Mouse (Mus musculus) NIH3T3 (cell line): ENCODE data around the gene Rabggta.

Experiments
- DNase-seq: peaks from one replicate; pipeline ENCODE4 v3.0.0-alpha.2; 2012; ENCODE audit warnings: low read depth

The Rabggta gene

DNA sequence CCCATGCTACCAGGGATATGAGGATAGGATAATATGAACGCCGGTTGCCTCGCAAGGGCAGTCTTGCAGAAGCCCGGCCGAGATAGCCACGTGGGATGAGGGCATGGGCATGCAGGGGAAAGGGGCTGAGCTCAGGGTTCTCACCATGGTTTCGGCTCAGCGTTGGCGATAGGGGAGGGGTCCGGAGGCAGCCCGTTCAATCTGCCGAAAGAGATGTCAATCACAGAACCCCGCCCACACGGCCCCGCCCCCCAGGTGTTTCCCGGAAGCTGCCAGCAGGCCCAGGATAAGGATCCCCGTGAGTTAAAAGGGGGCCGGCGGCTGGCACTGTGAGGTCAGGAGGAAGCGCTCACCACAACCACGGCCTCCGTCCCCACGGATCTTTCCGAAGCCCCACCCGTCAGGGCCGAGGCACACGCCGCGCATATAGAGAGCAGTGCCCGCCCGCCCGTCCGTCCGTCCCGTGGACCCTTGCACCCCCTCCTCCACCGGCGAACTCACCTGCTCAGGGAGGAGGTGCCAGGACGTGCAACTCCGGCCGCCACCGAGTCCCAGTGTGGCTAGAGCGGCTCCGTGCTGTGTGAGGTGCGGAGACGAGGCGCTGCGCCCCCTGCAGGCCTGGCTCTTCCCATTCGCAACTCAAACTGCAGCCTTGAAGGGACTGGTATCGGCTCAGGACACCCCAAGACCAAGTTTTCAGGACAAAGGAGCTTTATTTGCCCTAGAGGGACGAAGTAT lies at the start of gene Rabggta:
TSS of gene Rabggta (minus strand) at position 564 of the 738 bp plus-strand sequence.
- peak; percentile 94 for DNase-seq

DNA sequence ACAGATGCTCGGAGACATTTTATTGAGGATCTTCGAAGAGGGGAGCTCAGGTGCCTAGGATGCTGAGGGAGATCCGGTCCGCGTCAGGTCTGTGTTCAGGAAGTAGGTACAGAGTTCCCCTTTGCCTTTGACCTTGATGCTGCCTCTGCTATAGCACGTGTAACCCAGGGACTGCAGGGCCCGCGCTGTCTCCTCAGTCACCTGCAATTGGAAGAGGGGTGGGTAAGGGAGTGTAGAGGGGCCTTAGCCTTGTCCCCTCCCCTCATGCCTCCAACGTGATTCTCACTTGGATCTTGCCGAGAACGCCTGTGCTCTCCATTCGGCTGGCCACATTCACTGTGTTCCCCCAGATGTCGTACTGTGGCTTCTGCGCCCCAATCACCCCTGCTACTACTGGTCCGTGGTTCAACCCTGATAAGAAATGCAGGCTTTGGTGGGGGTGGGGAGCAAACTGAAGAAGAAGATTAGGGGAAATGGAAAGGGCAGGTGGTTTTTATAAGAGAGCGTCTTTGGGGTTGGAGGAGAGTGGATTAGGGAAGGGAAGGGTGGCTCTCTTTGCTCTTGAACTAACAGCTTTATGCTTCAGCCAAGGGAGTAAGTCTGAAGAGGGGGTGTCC lies 47.1 kb upstream of the Rabggta start:
- DNase-seq, result no peak

DNA sequence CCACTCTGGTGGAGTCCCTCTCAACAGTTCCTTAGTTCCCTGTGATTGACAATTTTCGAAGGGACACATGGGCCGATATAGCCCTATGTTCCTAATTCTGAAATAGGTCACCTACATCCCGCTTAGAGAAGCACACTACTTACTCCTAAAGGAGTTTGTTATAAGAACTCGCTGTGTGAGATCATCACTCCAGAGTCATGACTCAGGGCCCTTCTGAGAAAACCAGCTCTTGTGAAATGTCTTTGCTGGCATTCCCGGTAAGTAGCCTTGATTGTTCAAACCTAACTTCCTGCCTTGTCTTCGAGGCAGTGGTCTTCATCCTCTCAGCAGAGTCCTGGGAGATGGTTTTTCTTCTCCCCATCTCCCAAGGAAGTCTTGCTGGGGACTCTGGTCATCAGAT lies 46.5 kb upstream of the Rabggta start:
- DNase-seq, result peak; percentile 83

DNA sequence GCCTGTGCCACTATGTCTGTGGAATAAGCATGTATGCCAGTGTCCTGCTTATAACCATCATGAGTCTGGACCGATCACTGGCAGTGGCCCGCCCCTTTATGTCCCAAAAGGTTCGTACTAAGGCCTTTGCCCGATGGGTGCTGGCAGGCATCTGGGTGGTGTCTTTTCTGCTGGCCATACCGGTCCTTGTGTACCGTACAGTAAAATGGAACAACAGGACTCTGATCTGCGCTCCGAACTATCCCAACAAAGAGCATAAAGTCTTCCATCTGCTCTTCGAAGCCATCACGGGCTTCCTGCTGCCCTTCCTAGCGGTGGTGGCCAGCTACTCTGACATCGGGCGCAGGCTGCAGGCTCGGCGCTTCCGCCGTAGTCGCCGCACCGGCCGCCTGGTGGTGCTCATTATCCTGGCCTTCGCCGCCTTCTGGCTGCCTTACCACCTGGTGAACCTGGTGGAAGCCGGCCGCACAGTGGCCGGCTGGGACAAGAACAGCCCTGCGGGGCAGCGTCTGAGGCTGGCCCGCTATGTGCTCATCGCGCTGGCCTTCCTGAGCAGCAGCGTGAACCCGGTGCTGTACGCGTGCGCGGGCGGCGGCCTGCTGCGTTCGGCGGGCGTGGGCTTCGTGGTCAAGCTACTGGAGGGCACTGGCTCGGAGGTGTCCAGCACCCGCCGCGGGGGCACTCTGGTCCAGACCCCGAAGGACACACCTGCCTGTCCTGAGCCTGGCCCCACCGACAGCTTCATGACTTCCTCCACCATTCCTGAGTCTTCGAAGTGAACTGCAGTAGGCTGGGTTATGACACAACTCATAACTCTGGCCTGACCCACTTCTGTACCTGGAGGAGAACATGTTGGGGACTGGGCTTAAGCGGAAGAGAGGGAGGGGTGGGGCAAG lies 45.7 kb upstream of the Rabggta start:
- DNase-seq, result no peak

DNA sequence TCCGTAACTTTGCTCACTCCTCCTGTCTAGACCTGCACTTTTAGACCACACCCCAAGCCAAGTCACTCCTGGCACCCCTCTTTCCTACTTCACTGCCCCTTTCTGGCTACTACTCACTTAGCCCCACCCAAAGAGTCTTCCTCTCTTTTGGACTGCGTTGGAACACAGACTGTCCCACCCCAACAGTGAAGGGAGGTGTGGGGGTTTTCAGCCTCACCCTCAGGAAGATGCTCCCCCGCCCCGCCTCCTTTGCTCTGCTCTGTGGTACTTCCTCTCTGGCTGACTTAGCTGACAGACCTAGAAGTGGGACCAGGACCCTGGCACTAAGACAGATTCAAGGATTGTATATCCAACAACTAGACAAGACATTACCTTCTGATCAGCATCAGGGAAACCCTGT lies 43.6 kb upstream of the Rabggta start, which contains the start of gene Ltb4r1:
TSS of gene Ltb4r1 (plus strand) at position 267 of the 400 bp plus-strand sequence.
- no peak for DNase-seq

DNA sequence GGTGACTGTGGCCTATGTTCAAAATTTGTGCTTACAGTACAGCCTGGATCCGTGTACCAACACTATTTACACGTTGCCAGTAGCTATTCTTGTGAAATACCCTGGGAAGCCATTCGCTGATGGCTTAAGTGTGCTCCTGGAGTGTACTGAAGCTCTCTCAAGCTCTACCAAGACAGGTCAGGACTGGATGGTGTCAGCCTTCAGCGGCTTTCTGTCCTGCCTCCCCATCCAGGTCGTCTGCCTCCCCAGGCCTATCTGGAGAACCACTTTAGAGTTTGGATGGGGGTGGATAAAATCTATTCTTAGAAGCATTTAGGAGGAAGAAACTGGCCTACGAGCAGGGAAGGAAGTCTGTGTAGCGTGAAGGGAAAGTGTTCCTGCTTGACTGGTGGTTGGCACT lies 41.1 kb upstream of the Rabggta start:
- DNase-seq, result no peak

DNA sequence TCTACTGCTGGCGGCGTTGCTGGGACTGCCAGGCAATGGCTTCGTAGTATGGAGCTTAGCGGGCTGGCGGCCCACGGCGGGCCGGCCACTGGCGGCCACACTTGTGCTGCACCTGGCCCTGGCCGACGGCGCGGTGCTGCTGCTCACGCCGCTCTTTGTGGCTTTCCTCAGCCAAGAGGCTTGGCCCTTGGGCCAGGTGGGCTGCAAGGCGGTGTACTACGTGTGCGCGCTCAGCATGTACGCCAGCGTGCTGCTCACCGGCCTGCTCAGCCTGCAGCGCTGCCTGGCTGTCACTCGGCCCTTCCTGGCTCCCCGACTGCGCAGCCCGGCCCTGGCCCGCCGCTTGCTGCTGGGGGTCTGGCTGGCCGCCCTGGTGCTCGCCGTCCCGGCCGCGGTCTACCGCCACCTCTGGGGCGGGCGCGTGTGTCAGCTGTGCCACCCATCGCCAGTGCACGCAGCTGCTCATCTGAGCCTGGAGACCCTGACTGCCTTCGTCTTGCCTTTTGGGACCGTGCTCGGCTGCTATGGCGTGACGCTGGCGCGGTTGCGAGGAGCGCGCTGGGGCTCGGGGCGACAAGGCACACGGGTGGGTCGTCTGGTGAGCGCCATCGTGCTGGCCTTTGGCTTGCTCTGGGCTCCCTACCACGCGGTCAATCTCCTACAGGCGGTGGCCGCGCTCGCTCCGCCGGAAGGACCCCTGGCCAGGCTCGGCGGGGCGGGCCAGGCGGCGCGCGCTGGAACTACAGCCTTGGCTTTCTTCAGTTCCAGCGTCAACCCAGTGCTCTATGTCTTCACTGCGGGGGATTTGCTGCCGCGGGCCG lies 40.1 kb upstream of the Rabggta start:
- DNase-seq, result no peak

DNA sequence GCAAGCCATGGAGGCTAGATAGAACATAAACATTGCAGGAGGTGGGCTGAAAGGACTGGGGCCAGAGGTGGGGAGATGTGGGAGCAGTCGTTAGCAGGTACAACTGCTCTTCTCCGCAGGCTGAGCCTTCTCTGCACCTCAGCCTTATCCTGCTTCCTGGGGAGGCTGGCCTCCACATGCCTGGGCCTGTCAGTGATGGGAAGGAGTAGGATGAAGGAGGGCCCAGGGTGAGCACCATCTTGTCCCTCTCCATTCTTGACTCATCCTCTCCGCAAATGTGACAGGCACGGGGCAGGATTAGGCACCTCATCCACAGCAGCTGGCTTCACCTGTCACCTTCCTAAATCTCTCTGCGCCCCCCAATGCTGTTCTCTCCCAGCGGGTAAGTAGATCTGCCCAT lies 39.1 kb upstream of the Rabggta start, which contains the start of gene Ltb4r2:
TSS of gene Ltb4r2 (plus strand) at position 266 of the 400 bp plus-strand sequence.
- DNase-seq, result no peak

DNA sequence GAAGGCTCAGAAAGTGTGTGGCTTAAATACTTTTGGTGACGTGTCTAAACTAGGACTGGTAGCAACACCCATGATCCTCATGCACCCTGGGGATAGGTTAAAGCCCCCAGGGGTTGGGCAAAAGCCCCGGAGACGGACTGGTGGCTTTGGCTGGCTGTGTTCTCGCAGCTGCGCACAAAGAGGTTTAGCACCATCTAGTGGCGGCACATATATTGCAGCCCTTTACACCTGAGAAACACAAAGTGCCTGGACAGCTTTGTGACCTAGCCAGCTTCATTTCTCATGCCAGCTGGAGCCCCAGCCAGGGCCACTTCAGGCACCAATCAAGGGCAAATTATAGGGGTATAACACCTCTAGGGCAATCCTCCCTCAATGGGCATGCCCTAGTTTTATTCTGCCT lies 38.1 kb upstream of the Rabggta start:
- DNase-seq, result peak; percentile 85

DNA sequence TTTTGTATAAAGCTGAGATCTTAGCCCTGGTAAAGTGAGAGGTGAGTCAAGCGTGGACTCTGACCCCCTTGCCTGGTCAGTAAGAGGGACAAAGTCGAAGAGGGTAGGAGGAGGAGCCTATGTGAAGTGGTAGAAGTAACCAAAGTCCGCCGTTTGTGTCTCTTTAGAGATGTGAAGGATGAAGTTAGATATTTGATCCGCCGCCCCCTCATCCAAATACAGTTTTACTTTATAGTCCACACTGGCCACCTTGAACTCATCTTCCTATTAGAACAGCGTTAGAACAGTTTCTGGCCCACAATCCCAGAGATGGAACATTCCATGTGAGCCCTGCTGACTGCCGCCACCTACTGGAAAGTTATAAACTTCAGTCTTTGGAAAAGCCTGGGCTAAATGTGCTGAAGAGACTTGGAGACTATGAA lies 36.3 kb upstream of the Rabggta start, which contains the start of gene Cideb:
TSS of gene Cideb (minus strand) at position 96 of the 422 bp plus-strand sequence.
- DNase-seq, result peak; percentile 83

DNA sequence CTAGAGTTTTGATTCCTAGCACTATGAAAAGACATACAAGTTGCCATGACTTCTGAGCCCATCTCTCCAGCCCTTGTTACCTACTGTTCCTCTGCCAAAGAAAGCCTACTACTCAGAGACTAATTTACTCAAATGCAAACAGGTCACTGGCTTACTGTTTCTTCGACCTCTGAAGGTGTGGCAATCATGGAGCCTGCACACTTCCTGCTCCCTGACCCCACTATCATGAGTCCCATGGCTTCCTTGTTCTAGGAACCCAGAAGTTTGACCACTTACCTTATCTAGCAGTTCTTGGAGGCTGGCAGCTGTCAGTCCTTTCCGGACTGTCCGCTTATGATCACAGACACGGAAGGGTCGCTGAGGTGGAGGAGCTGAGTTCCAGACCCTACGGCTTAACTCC lies 35.5 kb upstream of the Rabggta start:
- no peak for DNase-seq

DNA sequence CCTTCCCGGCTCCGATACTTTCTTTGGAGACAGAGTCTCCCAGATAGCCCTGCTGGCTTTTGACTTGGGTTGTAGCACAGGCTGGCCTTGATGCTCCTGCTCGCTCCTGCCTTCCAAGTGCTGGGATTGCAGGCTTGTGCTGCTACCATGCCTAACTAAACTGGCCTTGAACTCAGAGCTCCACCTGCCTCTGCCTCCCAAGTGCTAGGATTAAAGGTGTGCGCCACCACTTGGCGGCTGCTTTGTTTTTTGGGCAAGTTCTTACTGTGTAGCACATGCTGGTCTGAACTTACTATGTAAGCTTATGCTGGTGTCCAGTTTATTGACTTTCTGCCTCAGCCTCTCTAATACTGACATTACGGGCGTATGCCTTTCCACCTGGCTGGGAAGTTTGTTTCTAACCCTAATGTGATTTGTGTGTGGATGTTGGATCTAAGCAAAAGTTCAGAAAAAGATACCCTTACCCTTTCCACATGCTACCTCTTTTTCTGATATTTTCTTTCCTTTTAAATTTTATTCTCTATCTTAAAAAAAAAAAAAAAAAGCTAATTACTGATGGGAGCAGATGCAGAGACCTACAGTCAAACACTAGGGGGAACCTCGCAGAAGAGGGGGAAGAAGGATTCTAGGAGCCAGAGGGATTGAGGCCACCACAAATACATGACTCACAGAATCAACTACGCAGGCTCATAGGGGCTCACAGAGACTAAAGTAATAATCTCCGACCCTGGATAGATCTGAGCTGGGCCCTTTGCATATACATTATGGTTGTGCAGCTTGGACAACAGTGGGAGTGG lies 25.2 kb upstream of the Rabggta start:
- DNase-seq, result peak; percentile 40

DNA sequence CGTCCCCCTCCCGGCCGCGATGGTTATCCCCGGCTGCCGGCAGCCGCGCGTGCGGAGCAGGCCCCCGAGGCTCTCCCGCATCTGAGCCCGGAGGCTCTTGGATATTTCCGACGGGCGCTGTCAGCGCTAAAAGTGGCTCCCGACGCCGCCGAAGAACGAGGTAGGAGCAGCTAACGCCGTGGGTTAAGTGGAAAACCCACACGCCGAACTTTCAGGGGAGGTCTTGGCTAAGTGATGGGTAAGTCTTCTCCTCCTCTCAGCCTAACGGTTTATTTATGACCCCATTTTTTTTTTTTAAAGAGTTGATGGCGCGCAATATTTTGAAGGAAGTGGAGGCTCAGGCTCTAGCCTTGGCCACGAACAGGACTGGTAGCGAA lies 23.8 kb upstream of the Rabggta start:
- no peak for DNase-seq

DNA sequence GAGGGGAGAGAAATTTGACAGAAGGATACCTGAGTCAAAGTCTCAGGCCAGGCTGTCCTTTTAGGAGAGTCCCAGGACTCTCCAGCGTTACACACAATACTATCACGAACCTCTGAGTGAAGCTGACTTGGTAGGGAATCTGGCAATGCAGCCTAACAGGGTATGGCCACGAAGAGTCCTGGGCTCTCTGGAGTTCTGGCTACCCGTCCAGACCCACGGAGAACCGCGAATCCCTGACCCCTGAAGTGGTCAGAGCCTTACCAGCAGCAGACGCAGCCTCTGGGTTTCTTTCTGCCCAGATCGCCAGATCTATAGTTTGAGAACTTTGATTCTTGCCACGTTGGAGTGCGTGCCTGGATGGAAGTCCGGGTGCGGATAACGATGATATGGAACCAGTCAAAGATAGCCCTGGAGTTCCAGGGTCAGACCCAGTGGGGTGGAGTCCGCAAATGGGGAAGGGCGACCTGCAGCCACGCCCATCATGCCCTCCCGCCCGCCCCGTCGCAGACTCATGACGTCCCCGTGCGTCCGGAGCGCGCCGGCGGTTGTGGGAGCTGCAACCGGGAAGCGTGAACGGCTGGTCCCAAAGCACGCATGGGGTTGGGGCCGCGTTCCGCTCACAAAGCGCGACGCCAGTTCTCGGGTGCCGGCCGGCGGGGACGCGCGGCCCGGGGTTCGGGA lies 23.3 kb upstream of the Rabggta start, which contains the start of the genes Dhrs1 and Nop9:
TSS of gene Dhrs1 (minus strand) at position 511 of the 681 bp plus-strand sequence.
TSS of gene Nop9 (plus strand) at position 514 of the 681 bp plus-strand sequence.
- DNase-seq, result peak; percentile 90

DNA sequence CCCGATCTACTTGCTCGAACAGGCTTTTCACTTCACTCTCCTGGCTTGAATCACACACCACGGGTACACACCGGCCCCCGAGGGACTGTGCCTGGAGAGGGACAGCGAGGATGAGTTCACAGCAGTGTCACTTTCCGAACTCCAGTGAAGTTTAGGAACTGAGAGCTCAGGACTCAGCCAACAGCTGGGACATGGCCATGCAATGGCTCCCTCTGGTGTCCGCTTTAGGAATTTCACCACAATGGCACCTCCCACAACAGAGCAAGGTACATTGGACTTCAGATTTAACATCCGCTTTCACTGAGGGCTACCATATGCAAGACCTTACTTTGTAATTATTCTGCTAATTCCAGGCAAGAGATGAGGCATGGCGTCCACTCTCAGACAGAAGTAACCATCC lies 21.6 kb upstream of the Rabggta start:
- DNase-seq, result peak; percentile 91

DNA sequence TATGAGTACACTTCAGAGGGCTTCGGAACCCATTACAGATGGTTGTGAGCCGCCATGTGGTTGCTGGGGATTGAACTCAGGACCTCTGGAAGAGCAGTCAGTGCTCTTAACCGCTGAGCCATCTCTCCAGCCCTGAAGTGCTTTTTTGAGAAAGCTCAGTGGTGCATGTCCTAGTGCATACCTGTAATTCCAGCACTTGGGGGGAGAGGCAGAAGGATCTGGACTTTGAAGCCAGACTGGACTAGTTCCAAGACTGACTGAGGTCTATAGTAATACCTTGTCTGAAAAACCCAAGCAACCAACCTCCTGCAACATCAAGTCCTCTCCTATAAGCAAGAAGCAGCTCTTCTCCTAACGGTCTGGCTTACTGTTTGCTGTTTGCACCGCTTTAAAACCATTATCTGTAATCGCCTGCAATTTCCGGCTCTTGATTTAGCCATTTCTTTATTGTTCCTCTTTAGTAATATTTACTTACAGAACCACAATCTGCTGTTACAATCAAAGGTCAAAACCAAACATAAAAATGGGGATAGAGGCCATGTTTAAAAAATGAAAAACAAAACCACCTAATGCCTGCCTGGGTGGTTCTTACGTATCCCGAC lies 15.1 kb upstream of the Rabggta start:
- DNase-seq, result no peak

DNA sequence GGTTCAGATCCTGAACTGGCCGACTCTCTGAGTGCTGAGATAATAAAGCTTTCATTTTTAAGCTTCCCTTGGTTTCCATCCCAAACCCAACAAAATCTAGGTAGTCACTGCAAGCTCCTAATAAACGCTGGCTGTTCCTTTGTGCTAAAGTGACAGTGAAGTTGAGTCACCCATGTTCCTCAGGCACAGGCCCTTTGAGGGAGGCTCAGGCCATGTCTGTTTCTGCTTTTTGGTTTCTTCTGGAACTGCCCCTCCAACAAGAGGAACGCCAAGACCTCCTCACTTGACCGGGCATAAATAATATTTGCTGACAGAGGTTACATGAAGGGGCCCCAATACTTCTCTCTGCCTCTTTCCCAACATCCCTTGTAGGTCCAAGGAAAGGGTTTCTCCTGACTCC lies 13.7 kb upstream of the Rabggta start:
- no peak for DNase-seq

DNA sequence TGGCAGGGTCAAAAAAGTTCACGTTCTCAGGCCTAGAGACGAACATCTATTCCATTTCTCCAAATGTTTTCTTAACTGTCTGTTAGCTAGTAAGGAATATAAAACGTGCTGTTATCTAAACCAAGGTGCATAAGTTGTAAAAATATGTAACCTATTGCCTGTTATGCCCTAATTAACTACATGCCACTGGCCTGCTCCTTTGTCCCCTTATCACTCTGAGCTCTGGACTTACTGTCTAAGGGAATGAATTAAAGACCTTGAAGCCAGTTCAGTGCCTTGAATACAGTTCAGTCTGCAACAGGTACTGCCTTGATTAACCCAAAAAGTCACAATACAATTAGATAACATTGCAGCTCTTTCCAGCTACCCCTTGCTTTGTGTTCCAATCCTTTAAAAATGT lies 13.3 kb upstream of the Rabggta start:
- no peak for DNase-seq

DNA sequence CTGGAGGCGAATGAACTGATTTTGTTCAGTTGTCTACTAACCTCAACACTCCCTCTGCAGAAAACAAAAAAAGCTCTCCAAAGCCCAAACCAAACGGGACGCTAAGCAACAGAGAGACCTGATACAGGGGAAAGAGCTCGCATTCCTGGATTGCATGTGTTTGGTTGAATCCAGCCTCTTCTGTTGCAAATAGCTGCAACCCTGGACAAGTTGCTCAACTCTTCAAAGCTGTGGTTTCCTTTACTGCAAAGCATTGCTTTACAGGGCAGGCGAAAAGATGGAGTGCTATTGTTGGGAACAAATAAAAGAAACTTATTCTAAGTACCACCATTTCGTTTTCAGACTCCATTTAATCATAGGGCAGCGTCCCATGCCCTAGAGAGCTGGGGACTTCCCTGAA lies 12.8 kb upstream of the Rabggta start:
- DNase-seq, result peak; percentile 6

DNA sequence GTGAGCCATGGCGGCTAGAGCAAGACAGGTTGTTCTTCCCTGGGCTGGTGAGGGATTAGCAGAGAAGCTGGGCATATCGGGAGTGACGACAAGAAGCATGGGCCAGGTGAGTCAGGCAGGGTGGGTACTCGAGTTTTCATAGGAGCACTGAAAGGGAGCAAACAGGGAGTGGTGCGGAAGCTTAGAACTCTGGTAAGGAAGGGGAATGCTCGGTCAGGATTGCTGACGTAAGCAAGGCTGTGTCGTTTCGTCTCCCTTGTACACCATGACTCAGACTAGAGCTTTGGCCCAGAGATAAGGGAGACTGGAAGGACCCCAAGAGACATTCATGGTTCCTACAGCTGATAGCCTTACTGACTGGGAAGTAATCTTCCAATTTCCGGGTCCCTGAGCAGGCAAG lies 11.8 kb upstream of the Rabggta start:
- DNase-seq, result no peak
